Comparison of ENCODE assay signal across 8 mouse cellular contexts in genomic region chr11:3914109-3914840, GRCm38 (mm10). TPM values are rescaled to one million over a fixed set of nuclear protein-coding genes. Genes with fewer than 3 reads are reported as not detected.
A peak's percentile ranks its signal among the peaks of the same experiment; 100 is the strongest.
DNase-seq lines count a peak whose midpoint lies in the region; ATAC-seq lines count a peak whose summit lies in the region.

Gene Slc35e4 (minus strand): TSS chr11:3914664.

- peak within 1 kb of the TSS; percentile 75 for H3K9ac ChIP-seq in heart, embryonic 14.5 days (ENCODE audit: low read length)
- H3K9ac ChIP-seq in liver, embryonic 13.5 days, result peak within 1 kb of the TSS; percentile 45
- H3K9ac ChIP-seq in stomach, embryonic 14.5 days (replicated peaks; ENCODE audit: low read depth, low read length), result peak within 1 kb of the TSS; percentile 36; the same call in 1 of the 2 replicates

- H3K4me1 ChIP-seq in brown adipose tissue, adult 24 weeks (ENCODE audit: control insufficient read depth, insufficient read depth, insufficient read length, low read length), result no peaks in the 10 kb centered on the region; the same call in none of the 2 replicates
- peaks cover 29 to 40% of the 10 kb centered on the region in 2 experiments for H3K4me1 ChIP-seq in heart, embryonic 14.5 days (ENCODE audit: control insufficient read depth in 2 of 2, insufficient read depth in 2 of 2, low read length in 2 of 2)
- H3K4me1 ChIP-seq in liver, embryonic 13.5 days (replicated peaks), result peaks cover 24% of the 10 kb centered on the region
- peaks cover 12% of the 10 kb centered on the region; the same call in 1 of the 2 replicates for H3K4me1 ChIP-seq in stomach, embryonic 14.5 days (ENCODE audit: control insufficient read depth, insufficient read depth, low read length)

- peak within 1 kb of the TSS; percentile 96 for H3K4me2 ChIP-seq in heart, embryonic 14.5 days (ENCODE audit: low read length)
- H3K4me2 ChIP-seq in liver, embryonic 13.5 days, result peak within 1 kb of the TSS; percentile 80
- H3K4me2 ChIP-seq in stomach, embryonic 14.5 days (replicated peaks; ENCODE audit: low read depth, low read length), result peak within 1 kb of the TSS; percentile 71

- peak within 1 kb of the TSS; percentile 66 for H3K4me3 ChIP-seq in brown adipose tissue, adult 24 weeks (ENCODE audit: insufficient read depth, low read depth, low read length)
- H3K4me3 ChIP-seq in heart, embryonic 14.5 days (ENCODE audit: control insufficient read depth in 1 of 2, insufficient read depth in 1 of 2, low read depth in 1 of 2, low read length in 2 of 2), result peak within 1 kb of the TSS; percentile 53 to 67
- peak within 1 kb of the TSS; percentile 57 for H3K4me3 ChIP-seq in liver, embryonic 13.5 days (replicated peaks)
- H3K4me3 ChIP-seq in stomach, embryonic 14.5 days (ENCODE audit: low read depth, low read length), result peak within 1 kb of the TSS; percentile 54

- DNase-seq in CD4-positive, CD25-positive, alpha-beta regulatory T cell, adult 2 months (ENCODE audit: low read depth, low spot score), result peak; percentile 88
- peak; percentile 92 for DNase-seq in fibroblast of lung, adult 2 months (ENCODE audit: low read depth)
- DNase-seq in kidney, postnatal 10 days, result peak; percentile 92
- DNase-seq in liver, embryonic 13.5 days, result peak; percentile 57
- peak; percentile 64 to 77 for DNase-seq in natural killer cell, adult 2 months (ENCODE audit: low spot score in 2 of 2)

- ATAC-seq in heart, embryonic 14.5 days (ENCODE audit: insufficient number of reproducible peaks, insufficient read depth, low FRiP score, low read depth), result peak; percentile 55
- peak; percentile 39 for ATAC-seq in liver, embryonic 13.5 days (ENCODE audit: low read depth)
- peak; percentile 50 for ATAC-seq in stomach, embryonic 14.5 days (ENCODE audit: insufficient number of reproducible peaks, insufficient read depth, low FRiP score, low read depth)

- under 1% methylated on average over 28 of the region's 28 CpGs for WGBS in heart, embryonic 14.5 days
- under 1% methylated on average over 28 of the region's 28 CpGs for WGBS in liver, embryonic 13.5 days (ENCODE audit: insufficient replicate concordance)
- WGBS in stomach, embryonic 14.5 days, result under 1% methylated on average over 28 of the region's 28 CpGs

- no peaks in the 10 kb centered on the region for H3K27me3 ChIP-seq in heart, embryonic 14.5 days (ENCODE audit: control insufficient read depth, insufficient read depth, low read length)
- H3K27me3 ChIP-seq in liver, embryonic 13.5 days, result peaks cover 45% of the 10 kb centered on the region
- 0 out of 2 replicates have a peak, but pooled peaks cover 4% of the 10 kb centered on the region for H3K27me3 ChIP-seq in stomach, embryonic 14.5 days (ENCODE audit: control insufficient read depth, insufficient read depth, low read length)

- peak within 1 kb of the TSS; percentile 48 for H3K27ac ChIP-seq in brown adipose tissue, adult 24 weeks (replicated peaks; ENCODE audit: low read depth, low read length)
- H3K27ac ChIP-seq in heart, embryonic 14.5 days (replicated peaks in 1 of 2; ENCODE audit: control insufficient read depth in 1 of 2, insufficient read depth in 1 of 2, low read depth in 2 of 2, low read length in 2 of 2), result peak within 1 kb of the TSS; percentile 56 to 75; a peak in 3 of 4 replicates
- H3K27ac ChIP-seq in liver, embryonic 13.5 days, result no peak within 1 kb of the TSS
- peak within 1 kb of the TSS; percentile 0; the same call in 1 of the 2 replicates for H3K27ac ChIP-seq in stomach, embryonic 14.5 days (ENCODE audit: low read length)

- H3K9me3 ChIP-seq in heart, embryonic 14.5 days (ENCODE audit: control insufficient read depth, low read length), result no peaks in the 10 kb centered on the region
- H3K9me3 ChIP-seq in liver, embryonic 13.5 days (replicated peaks), result no peaks in the 10 kb centered on the region
- no peaks in the 10 kb centered on the region for H3K9me3 ChIP-seq in stomach, embryonic 14.5 days (ENCODE audit: control insufficient read depth, low read depth, low read length)

- H3K36me3 ChIP-seq in heart, embryonic 14.5 days (ENCODE audit: control insufficient read depth, insufficient read depth, low read length), result peaks cover 13% of the 10 kb centered on the region
- no peaks in the 10 kb centered on the region for H3K36me3 ChIP-seq in liver, embryonic 13.5 days
- H3K36me3 ChIP-seq in stomach, embryonic 14.5 days (ENCODE audit: control insufficient read depth, insufficient read depth, low read length), result no peaks in the 10 kb centered on the region

RNA-seq across cellular contexts. Expression of gene Slc35e4, which starts in this region (rescaled TPM):
- polyA plus RNA-seq in brown adipose tissue, adult 24 weeks (2012; ENCODE audit: insufficient read depth, insufficient read length, missing spikeins), result 1.1 TPM in 2 replicates
- 3.0 and 3.4 TPM in 2 replicates for polyA plus RNA-seq in heart, embryonic 14.5 days (2014; fragmentation: Nextera tagmentation; extraction: Ambion mirVana)
- polyA plus RNA-seq in liver, embryonic 13.5 days (2015; fragmentation: Nextera tagmentation; extraction: Ambion mirVana), result 0.45 and 0.68 TPM in 2 replicates
- polyA plus RNA-seq in stomach, embryonic 14.5 days (2014; fragmentation: Nextera tagmentation; extraction: Ambion mirVana), result 3.7 and 4.1 TPM in 2 replicates

Comparison
In these comparisons a context has a peak if more than half of its experiments do, and no peak if none do; other contexts are left out.
1. Peak in DNase-seq, ATAC-seq, H3K4me3 ChIP-seq, H3K9ac ChIP-seq and H3K4me2 ChIP-seq in liver, embryonic 13.5 days; RNA of the gene not detected or under 1 TPM.